Mouse (Mus musculus) limb, embryonic 14.5 days (tissue): ENCODE data around the gene Rflnb. TPM values are rescaled to one million over a fixed set of nuclear protein-coding genes. Genes with fewer than 3 reads are reported as not detected.

Experiments used
- ATAC-seq: fragments of 200-750 bp; cut with Nextera tagmentation; 2 replicates; pipeline ENCODE4 v1.8.0; 2017; ENCODE audit warnings: low read depth, moderate number of reproducible peaks, moderate TSS enrichment; ENCODE audit not compliant: low FRiP score
- DNase-seq: peaks from one replicate; pipeline ENCODE4 v3.0.0-alpha.2; 2015; ENCODE audit warnings: low spot score
- H3K27ac ChIP-seq: fragments of 300-500 bp; sonication (generic); replicated peaks from 2 replicates; pipeline ENCODE4 v1.5.1; 2014; ENCODE audit warnings: low read depth, mild to moderate bottlenecking, low read length, moderate library complexity, mixed read lengths
- H3K27me3 ChIP-seq: fragments of 300-500 bp; sonication (generic); 2 replicates; pipeline ENCODE4 v1.6.1; 2014; ENCODE audit warnings: low read length, mixed read lengths; ENCODE audit not compliant: control insufficient read depth, insufficient read depth
- H3K36me3 ChIP-seq: fragments of 300-500 bp; sonication (generic); 2 replicates; pipeline ENCODE4 v1.6.1; 2014; ENCODE audit warnings: mild to moderate bottlenecking, low read length, moderate library complexity, mixed read lengths; ENCODE audit not compliant: control insufficient read depth, insufficient read depth
- H3K4me1 ChIP-seq: fragments of 300-500 bp; sonication (generic); 2 replicates; pipeline ENCODE4 v1.6.1; 2014; ENCODE audit warnings: antibody characterized with exemption, low read length, mixed read lengths; ENCODE audit not compliant: control insufficient read depth, insufficient read depth
- H3K4me2 ChIP-seq: fragments of 300-500 bp; sonication (generic); replicated peaks from 2 replicates; pipeline ENCODE4 v1.6.1; 2014; ENCODE audit warnings: low read depth, mild to moderate bottlenecking, low read length, moderate library complexity; ENCODE audit not compliant: severe bottlenecking
- H3K4me3 ChIP-seq: fragments of 300-500 bp; sonication (generic); replicated peaks from 2 replicates; pipeline ENCODE4 v1.5.1; 2014; ENCODE audit warnings: low read length
- H3K9ac ChIP-seq: fragments of 300-500 bp; sonication (generic); 2 replicates; pipeline ENCODE4 v1.6.1; 2014; ENCODE audit warnings: mild to moderate bottlenecking, low read depth, low read length, moderate library complexity; ENCODE audit not compliant: severe bottlenecking
- H3K9me3 ChIP-seq: fragments of 300-500 bp; sonication (generic); 2 replicates; pipeline ENCODE4 v1.6.1; 2016; ENCODE audit warnings: low read length; ENCODE audit not compliant: control insufficient read depth
- POLR2A ChIP-seq: fragments of 200-500 bp; IDR thresholded peaks from 2 replicates; pipeline ENCODE4 v1.8.0; 2012; ENCODE audit warnings: inconsistent platforms, mild to moderate bottlenecking, moderate library complexity, borderline replicate concordance; ENCODE audit not compliant: insufficient read depth, insufficient read length; ENCODE audit errors: extremely low read depth
- WGBS: fragments of 180-500 bp; shearing (Covaris S2); extraction: QIAGEN DNeasy Blood & Tissue Kit; methylation state at CpG from one replicate; pipeline ENCODE4 v1.1.7; 2014; 5-methylcytosine and 5-hydroxymethylcytosine counted together
- polyA plus RNA-seq, 2 experiments: library from polyadenylated mRNA; depleted of rRNA in 1 of 2; stranded (reverse) in 1 of 2; unstranded in 1 of 2; fragments of >200 nt; fragmentation: Nextera tagmentation in 1 of 2; extraction: Ambion mirVana in 1 of 2; gene quantifications; 2 replicates each; pipeline versions ENCODE4 v1.2.1 to v1.2.3; 2012 to 2014

Gene Rflnb
- polyA plus RNA-seq, 2 experiments, result 28.9 to 52.2 TPM

DNA sequence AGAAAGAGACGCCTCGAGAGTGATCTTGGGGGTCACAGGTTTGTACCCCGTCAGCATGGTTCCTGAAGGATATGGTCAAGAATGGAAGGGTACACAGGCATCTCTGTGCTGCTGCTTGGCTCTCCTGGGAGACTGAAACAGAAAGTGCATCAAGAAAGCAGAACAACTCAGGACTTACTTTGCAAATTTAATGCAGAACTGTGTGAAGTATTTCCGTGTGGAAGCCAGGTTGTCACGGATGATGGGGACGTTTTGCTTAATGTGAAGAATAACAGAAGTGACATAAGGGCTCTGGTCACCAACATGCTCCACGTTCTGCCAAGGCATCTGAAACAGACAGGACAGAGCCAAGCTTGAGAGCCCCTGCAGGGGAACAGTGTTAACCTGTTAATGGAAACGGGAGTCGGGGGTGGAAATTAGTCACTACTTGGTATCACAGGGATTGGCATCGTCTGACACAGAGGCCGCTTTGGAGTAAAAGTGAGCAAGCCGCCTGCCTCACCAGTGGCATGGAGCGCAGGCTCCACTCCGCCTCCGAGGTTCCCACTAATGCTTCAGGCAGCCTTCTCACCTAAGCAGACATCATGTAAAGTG, 39.1 kb upstream of the Rflnb start:
- Histone ChIP-seq H3K27ac (no peak overlapping the region), H3K36me3 (peaks cover 7% of the 10 kb centered on the region; the same call in 1 of the 2 replicates), H3K4me3 (no peak overlapping the region), H3K9ac (no peak overlapping the region), H3K4me2 (no peak overlapping the region), H3K4me1 (no peaks in the 10 kb centered on the region), H3K27me3 (no peaks in the 10 kb centered on the region), H3K9me3 (no peaks in the 10 kb centered on the region)
- ATAC-seq, result no peak
- TF ChIP-seq POLR2A, result no peak
- DNase-seq, result no peak
- WGBS, result 76% methylated on average over 15 of the region's 15 CpGs

- Histone ChIP-seq H3K27ac (no peak overlapping the region), H3K4me3 (no peak overlapping the region), H3K9ac (no peak overlapping the region), H3K4me2 (no peak overlapping the region), H3K4me1 (peaks cover 3% of the 10 kb centered on the region; the same call in 1 of the 2 replicates), H3K27me3 (no peaks in the 10 kb centered on the region), H3K9me3 (no peaks in the 10 kb centered on the region), H3K36me3 (peaks cover 8% of the 10 kb centered on the region; the same call in 1 of the 2 replicates)
- DNase-seq (peak; percentile 15), ATAC-seq (no peak)
- no peak for TF ChIP-seq POLR2A
- whole genome bisulfite sequencing, result 63% methylated on average over 9 of the region's 9 CpGs
Measured at GRCm38 (mm10) chr11:76065521-76066095, 38.0 kb upstream of the Rflnb start.

GRCm38 (mm10) chr11:76064411-76064810, 36.8 kb upstream of the Rflnb start:
- H3K27me3 ChIP-seq, result no peaks in the 10 kb centered on the region
- no peak for TF ChIP-seq POLR2A
- H3K4me2 ChIP-seq, result no peak overlapping the region
- ATAC-seq (no peak), DNase-seq (no peak)
- no peak overlapping the region for H3K9ac ChIP-seq
- peaks cover 12% of the 10 kb centered on the region for H3K4me1 ChIP-seq
- H3K4me3 ChIP-seq, result no peak overlapping the region
- 77% methylated on average over 7 of the region's 7 CpGs for WGBS
- H3K27ac ChIP-seq, result no peak overlapping the region
- peaks cover 8% of the 10 kb centered on the region; the same call in 1 of the 2 replicates for H3K36me3 ChIP-seq
- H3K9me3 ChIP-seq, result no peaks in the 10 kb centered on the region

DNA sequence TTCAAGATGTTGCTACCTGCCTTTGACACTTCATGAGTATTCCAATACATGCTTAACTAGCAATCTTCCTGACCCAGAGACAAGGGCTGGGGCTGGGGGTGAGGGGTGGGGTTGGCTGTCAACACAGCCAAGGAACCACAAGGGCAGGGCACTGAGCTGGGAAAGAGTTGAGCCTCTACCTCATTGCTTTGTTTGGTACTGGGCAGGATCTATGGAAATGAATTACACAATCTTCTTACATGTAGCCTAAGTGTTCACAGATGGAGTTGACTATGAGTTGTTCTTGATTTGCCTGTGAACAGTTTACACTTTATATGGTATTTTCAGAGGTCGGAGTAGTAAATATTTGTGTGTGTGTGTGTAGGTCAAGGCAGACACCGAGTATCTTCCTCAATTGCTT, 33.3 kb upstream of the Rflnb start:
- no peak overlapping the region for H3K4me3 ChIP-seq
- no peak overlapping the region for H3K27ac ChIP-seq
- no peak for ATAC-seq
- H3K9me3 ChIP-seq, result no peaks in the 10 kb centered on the region
- H3K4me2 ChIP-seq, result no peak overlapping the region
- no peak for DNase-seq
- no peak for TF ChIP-seq POLR2A
- peaks cover 8% of the 10 kb centered on the region; the same call in 1 of the 2 replicates for H3K36me3 ChIP-seq
- peaks cover 12% of the 10 kb centered on the region for H3K4me1 ChIP-seq
- WGBS, result 90% methylated on average over 2 of the region's 2 CpGs
- H3K9ac ChIP-seq, result no peak overlapping the region
- H3K27me3 ChIP-seq, result no peaks in the 10 kb centered on the region

GRCm38 (mm10) chr11:76059971-76060370, 32.4 kb upstream of the Rflnb start:
- 0 out of 2 replicates have a peak overlapping the region, but pooled peaks have one; percentile 29 for H3K27ac ChIP-seq
- no peaks in the 10 kb centered on the region for H3K9me3 ChIP-seq
- TF ChIP-seq POLR2A, result no peak
- WGBS, result 30% methylated on average over 7 of the region's 7 CpGs
- H3K4me2 ChIP-seq, result no peak overlapping the region
- H3K9ac ChIP-seq, result no peak overlapping the region
- peak; percentile 20 for DNase-seq
- no peak overlapping the region for H3K4me3 ChIP-seq
- peaks cover 12% of the 10 kb centered on the region for H3K4me1 ChIP-seq
- H3K27me3 ChIP-seq, result no peaks in the 10 kb centered on the region
- H3K36me3 ChIP-seq, result peaks cover 8% of the 10 kb centered on the region; the same call in 1 of the 2 replicates
- ATAC-seq, result no peak; the same call in 1 of the 2 replicates

DNA sequence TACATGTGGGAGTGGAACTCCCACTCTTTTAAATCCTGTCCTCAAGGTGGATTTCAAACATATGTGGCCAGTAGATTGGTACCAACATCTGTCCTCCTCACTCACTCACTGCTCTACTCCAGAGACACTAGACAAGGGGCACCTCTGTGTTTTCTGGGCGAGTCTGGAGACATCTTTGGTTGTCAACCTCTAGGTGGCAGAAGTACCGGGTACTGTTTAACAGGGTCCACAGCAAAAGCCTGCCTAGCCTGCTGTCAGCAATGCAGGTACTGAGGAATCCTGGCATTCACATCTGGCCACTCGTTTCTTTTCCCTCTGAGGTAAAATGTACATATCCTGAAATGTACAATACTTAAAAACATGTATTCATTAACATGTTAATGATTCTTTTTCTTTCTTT, 28.9 kb upstream of the Rflnb start:
- Histone ChIP-seq H3K36me3 (no peaks in the 10 kb centered on the region), H3K9ac (no peak overlapping the region), H3K4me1 (peaks cover 15% of the 10 kb centered on the region), H3K4me2 (no peak overlapping the region), H3K27ac (no peak overlapping the region), H3K9me3 (no peaks in the 10 kb centered on the region), H3K27me3 (no peaks in the 10 kb centered on the region), H3K4me3 (no peak overlapping the region)
- DNase-seq, result no peak
- no peak for TF ChIP-seq POLR2A
- WGBS, result 24% methylated on average over 3 of the region's 3 CpGs
- no peak for ATAC-seq
